Mouse (Mus musculus): Measurements from ENCODE around the gene Ppp1r21. TPM values are rescaled to one million over a fixed set of nuclear protein-coding genes. Genes with fewer than 3 reads are reported as not detected.

Gene Ppp1r21
- polyA plus RNA-seq, 1 experiment from 2014 or later, result 34.7 TPM

DNA sequence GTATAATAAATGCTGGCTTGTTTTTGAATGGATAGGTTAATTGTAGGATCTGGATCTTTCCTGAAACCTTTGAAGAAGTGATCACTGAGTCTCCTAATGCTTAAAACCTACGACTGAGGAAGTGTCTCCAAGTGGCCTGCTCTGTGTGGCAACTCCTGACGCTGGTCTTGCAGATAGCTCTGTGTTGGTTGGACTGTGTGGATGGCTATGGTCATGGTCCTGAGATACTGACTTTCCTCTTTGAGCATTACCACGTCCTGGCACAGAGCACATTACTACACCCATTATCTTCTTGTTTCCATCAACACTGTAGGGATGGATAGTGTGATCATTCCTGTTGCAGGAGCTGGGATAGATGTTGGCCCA, 13.5 kb downstream of the Ppp1r21 start:
- no peaks in the 10 kb centered on the region for H3K9me3 ChIP-seq (replicated peaks; ENCODE audit: control insufficient read depth, low read length)
- no peak overlapping the region for H3K4me3 ChIP-seq (ENCODE audit: low read depth, low read length)
- DNase-seq (ENCODE audit: low spot score), result no peak
- no peak overlapping the region for H3K9ac ChIP-seq (ENCODE audit: low read length)
- no peak overlapping the region for H3K4me2 ChIP-seq (ENCODE audit: low read length)
- peaks cover 22% of the 10 kb centered on the region for H3K36me3 ChIP-seq (ENCODE audit: control insufficient read depth, insufficient read depth, low read length)
- H3K27me3 ChIP-seq (replicated peaks; ENCODE audit: control insufficient read depth, insufficient read depth, low read length), result no peaks in the 10 kb centered on the region
- 81% methylated on average over 3 of the region's 3 CpGs for WGBS
- H3K4me1 ChIP-seq (ENCODE audit: control insufficient read depth, insufficient read depth, low read length), result no peaks in the 10 kb centered on the region
- ATAC-seq, result no peak
- no peak overlapping the region for H3K27ac ChIP-seq (ENCODE audit: low read depth, low read length)

DNA sequence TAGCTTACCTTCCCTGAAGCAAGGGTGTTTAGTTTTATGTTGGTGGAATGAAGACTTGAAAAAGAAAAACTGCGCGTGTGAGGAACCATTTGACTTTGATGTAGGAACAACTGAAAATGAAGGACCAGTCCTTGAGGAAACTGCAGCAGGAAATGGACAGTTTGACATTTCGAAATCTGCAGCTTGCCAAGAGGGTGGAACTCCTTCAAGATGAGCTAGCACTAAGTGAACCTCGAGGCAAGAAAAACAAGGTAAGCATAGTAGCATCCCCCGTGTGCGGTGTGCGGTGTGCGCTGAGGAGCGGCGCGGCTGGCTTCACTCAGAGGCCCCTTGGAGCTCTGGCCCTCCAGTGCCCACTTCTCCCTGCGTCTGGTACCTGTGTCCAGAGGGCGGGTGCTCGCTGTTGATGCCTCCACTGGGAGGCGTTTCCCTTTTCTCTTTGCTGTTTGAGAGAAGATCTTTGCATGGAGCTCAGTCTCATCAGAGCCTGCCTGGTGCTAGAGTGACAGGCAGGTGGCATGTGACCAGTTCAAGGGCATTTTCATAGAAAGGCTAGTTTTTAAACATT, 15.4 kb downstream of the Ppp1r21 start:
- ATAC-seq (no peak), DNase-seq (ENCODE audit: low spot score) (no peak)
- Histone ChIP-seq H3K27me3 (replicated peaks; ENCODE audit: control insufficient read depth, insufficient read depth, low read length) (no peaks in the 10 kb centered on the region), H3K4me3 (ENCODE audit: low read depth, low read length) (no peak overlapping the region), H3K27ac (ENCODE audit: low read depth, low read length) (no peak overlapping the region), H3K36me3 (ENCODE audit: control insufficient read depth, insufficient read depth, low read length) (peaks cover 32% of the 10 kb centered on the region), H3K4me1 (ENCODE audit: control insufficient read depth, insufficient read depth, low read length) (no peaks in the 10 kb centered on the region), H3K9me3 (replicated peaks; ENCODE audit: control insufficient read depth, low read length) (no peaks in the 10 kb centered on the region), H3K4me2 (ENCODE audit: low read length) (no peak overlapping the region), H3K9ac (ENCODE audit: low read length) (no peak overlapping the region)
- WGBS, result 93% methylated on average over 15 of the region's 15 CpGs

DNA sequence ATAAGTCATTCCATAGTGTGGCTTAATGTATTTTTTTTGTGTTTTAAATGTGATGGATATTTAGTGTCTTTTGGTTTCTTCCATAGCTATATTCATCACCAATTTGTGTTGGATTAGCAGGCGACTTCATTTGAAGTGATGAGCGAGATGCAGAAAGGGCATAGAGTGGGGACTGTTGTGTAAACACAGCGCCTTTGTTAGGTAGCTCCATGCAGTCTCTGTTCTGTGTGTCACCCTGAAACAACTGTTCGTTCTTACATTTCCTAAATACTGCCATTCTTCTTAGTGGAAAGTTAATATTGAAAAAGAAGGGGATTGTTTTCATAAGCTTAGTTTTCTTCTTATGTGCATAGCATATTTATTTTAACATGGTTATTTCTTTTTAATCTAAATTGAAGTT, 16.8 kb downstream of the Ppp1r21 start:
- 80% methylated on average over 4 of the region's 4 CpGs for WGBS
- ATAC-seq, result no peak
- no peak overlapping the region for H3K27ac ChIP-seq (ENCODE audit: low read depth, low read length)

DNA sequence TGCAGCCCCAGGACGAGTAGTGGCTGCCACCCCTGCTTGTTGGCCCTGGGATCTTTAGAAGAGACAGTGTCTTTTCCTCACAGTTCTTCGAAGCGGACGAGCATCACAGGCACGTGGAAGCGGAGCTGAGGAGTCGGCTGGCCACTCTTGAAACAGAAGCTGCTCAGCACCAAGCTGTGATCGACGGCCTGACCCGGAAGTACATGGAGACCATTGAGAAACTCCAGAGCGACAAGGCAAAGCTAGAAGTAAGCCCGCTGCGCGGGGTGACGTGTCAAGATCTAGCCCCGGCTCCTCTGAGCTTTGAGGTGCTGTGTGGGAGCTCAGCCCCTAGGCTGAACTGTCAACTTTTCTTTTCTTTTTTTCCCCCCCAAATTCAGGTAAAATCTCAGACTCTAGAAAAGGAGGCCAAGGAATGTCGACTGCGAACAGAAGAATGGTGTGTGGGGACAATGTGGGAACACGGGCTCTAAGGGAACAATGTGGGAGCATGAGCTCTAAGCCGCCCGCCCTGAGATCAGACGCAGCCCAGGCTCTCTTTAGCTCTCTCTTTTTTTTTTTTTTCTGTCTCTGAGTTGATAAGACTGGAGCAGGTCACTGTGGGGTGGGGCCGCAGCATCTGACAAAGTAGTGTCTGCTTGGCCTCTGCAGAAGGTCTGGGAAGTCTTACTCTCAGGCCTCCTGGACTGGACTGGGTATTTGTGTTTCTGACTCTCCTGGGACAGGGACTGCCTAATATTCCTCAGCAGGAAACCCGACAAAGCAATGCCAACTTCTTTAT, 19.7 kb downstream of the Ppp1r21 start:
- DNase-seq (ENCODE audit: low spot score) (no peak), ATAC-seq (no peak)
- Histone ChIP-seq H3K9me3 (replicated peaks; ENCODE audit: control insufficient read depth, low read length) (no peaks in the 10 kb centered on the region), H3K4me1 (ENCODE audit: control insufficient read depth, insufficient read depth, low read length) (no peaks in the 10 kb centered on the region), H3K27me3 (replicated peaks; ENCODE audit: control insufficient read depth, insufficient read depth, low read length) (no peaks in the 10 kb centered on the region), H3K4me2 (ENCODE audit: low read length) (no peak overlapping the region), H3K27ac (ENCODE audit: low read depth, low read length) (no peak overlapping the region), H3K9ac (ENCODE audit: low read length) (no peak overlapping the region), H3K4me3 (ENCODE audit: low read depth, low read length) (no peak overlapping the region), H3K36me3 (ENCODE audit: control insufficient read depth, insufficient read depth, low read length) (peaks cover 41% of the 10 kb centered on the region)
- WGBS, result 90% methylated on average over 24 of the region's 24 CpGs

More for the DNA sequence above, 16.8 kb downstream of the Ppp1r21 start:
- Histone ChIP-seq H3K9me3 (replicated peaks; ENCODE audit: control insufficient read depth, low read length) (no peaks in the 10 kb centered on the region), H3K4me2 (ENCODE audit: low read length) (no peak overlapping the region), H3K4me3 (ENCODE audit: low read depth, low read length) (no peak overlapping the region), H3K4me1 (ENCODE audit: control insufficient read depth, insufficient read depth, low read length) (no peaks in the 10 kb centered on the region), H3K36me3 (ENCODE audit: control insufficient read depth, insufficient read depth, low read length) (peaks cover 38% of the 10 kb centered on the region), H3K27me3 (replicated peaks; ENCODE audit: control insufficient read depth, insufficient read depth, low read length) (no peaks in the 10 kb centered on the region), H3K9ac (ENCODE audit: low read length) (no peak overlapping the region)
- no peak for DNase-seq (ENCODE audit: low spot score)

DNA sequence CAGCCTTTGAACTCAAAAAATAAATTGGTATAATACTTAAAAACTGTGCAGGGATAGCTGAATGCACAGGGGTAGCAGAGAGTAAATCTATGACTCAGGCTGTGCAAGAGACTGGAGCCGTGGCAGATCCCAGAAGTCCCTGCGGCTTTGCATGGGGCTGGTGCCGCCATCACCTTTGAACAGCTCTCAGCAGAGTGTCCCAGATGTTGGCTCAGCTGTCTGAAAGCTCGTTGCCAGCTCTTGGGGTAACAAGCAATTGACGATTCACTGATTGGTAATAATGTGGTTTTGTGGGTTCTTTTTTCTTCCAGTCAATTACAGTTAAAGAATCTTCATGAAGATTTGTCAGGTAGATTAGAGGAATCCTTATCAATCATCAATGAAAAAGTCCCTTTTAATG, 20.4 kb downstream of the Ppp1r21 start:
- Histone ChIP-seq H3K4me3 (ENCODE audit: low read depth, low read length) (no peak overlapping the region), H3K36me3 (ENCODE audit: control insufficient read depth, insufficient read depth, low read length) (peaks cover 44% of the 10 kb centered on the region), H3K27me3 (replicated peaks; ENCODE audit: control insufficient read depth, insufficient read depth, low read length) (no peaks in the 10 kb centered on the region), H3K4me2 (ENCODE audit: low read length) (no peak overlapping the region), H3K4me1 (ENCODE audit: control insufficient read depth, insufficient read depth, low read length) (no peaks in the 10 kb centered on the region), H3K9ac (ENCODE audit: low read length) (no peak overlapping the region), H3K27ac (ENCODE audit: low read depth, low read length) (no peak overlapping the region), H3K9me3 (replicated peaks; ENCODE audit: control insufficient read depth, low read length) (no peaks in the 10 kb centered on the region)
- WGBS, result 72% methylated on average over 5 of the region's 5 CpGs
- no peak for DNase-seq (ENCODE audit: low spot score)
- ATAC-seq, result no peak

DNA sequence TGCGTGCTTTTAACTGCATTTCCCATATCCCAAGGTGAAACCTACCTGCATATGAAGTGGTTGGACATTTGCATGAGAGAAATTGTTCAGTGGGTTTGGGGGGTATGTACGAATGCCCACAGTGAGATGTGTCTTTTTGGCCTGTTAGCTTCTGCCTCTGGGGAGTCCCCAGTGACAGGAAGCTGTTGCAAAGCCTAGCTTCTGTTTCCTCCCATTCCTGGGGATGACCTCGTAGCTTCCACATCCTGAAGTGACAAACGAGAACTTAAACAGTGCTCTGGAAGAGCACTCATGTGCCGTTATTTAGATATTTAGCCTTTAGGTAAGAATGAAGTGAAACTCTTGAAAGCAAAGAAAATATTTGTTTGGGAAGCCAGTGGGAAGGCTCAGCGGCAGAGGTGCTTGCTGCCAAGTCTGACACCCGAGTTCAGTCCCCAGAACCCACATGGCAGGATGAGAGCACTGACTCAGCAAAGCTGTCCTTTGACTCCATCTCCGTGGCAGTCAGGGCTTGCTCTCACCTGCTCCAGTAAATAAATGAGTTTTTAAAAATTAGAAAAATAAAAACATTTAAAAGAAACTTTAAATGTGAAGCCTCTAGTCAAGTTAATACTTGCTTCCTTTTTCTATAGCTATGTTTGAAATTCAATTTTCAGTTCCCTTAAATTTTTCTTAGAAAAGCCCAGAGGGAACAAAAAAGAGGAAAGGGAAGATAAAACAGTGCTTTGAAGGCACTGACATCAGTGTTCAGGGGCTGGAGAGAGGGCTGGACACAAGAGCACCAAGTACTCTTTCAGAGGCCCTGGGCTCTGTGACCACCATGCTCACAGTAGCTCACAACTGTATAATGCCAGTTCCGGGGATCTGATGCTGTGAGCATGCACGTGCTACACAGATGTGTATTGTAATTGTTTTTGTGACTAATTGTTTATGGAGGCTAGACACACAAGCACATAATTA, 21.3 kb downstream of the Ppp1r21 start:
- DNase-seq (ENCODE audit: low spot score) (no peak), ATAC-seq (no peak)
- Histone ChIP-seq H3K9ac (ENCODE audit: low read length) (no peak overlapping the region), H3K4me3 (ENCODE audit: low read depth, low read length) (no peak overlapping the region), H3K36me3 (ENCODE audit: control insufficient read depth, insufficient read depth, low read length) (peaks cover 48% of the 10 kb centered on the region), H3K4me1 (ENCODE audit: control insufficient read depth, insufficient read depth, low read length) (no peaks in the 10 kb centered on the region), H3K9me3 (replicated peaks; ENCODE audit: control insufficient read depth, low read length) (no peaks in the 10 kb centered on the region), H3K4me2 (ENCODE audit: low read length) (no peak overlapping the region), H3K27ac (ENCODE audit: low read depth, low read length) (no peak overlapping the region), H3K27me3 (replicated peaks; ENCODE audit: control insufficient read depth, insufficient read depth, low read length) (no peaks in the 10 kb centered on the region)
- WGBS, result 72% methylated on average over 10 of the region's 10 CpGs

DNA sequence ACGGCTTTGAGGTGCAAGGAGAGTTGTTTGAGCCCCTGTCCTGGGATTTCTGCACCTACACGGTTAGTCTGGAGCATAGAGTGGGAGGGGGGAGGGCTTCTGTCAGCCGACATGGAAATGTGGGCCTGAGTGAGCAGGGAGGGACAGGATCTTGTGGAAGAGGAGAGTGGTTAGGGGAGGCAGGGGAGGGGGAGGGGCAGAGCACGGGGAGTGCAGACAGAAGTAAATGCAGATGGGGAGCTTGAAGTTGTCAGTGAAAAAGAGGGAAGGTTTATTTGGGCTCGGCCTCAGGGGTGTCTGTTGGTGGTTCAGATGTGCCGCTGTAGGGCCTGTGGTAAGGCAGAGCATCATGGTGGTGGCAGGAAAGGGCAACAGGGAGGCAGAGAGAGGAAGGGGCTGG, 22.6 kb downstream of the Ppp1r21 start:
- H3K9ac ChIP-seq (ENCODE audit: low read length), result no peak overlapping the region
- no peak for DNase-seq (ENCODE audit: low spot score)
- H3K27ac ChIP-seq (ENCODE audit: low read depth, low read length), result no peak overlapping the region
- no peaks in the 10 kb centered on the region for H3K9me3 ChIP-seq (replicated peaks; ENCODE audit: control insufficient read depth, low read length)
- no peak for ATAC-seq
- H3K36me3 ChIP-seq (ENCODE audit: control insufficient read depth, insufficient read depth, low read length), result peaks cover 54% of the 10 kb centered on the region
- no peaks in the 10 kb centered on the region for H3K4me1 ChIP-seq (ENCODE audit: control insufficient read depth, insufficient read depth, low read length)
- no peak overlapping the region for H3K4me2 ChIP-seq (ENCODE audit: low read length)
- no peaks in the 10 kb centered on the region for H3K27me3 ChIP-seq (replicated peaks; ENCODE audit: control insufficient read depth, insufficient read depth, low read length)
- WGBS, result 36% methylated on average over 6 of the region's 6 CpGs
- no peak overlapping the region for H3K4me3 ChIP-seq (ENCODE audit: low read depth, low read length)

DNA sequence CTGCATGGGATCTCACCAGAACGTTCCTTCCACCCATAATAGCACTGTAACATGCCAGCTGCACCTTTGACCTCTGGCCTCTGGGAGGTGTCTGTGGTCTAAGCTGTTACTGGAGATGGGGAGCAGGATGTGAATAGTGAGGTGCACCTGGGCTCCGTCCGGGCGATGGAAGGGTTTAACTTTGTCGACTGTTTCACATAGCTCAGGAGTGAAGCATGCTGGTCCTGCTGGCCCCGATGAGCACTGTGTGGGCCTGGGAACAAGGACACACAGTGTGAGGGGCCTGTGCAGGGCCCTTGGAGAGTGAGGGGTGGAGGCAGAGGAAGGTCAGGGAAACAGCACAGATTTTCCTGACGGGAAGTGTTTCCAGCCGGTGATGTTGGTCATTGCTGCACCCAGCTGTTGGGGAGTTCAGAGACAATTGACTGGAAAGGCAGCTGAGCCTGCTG, 23.1 kb downstream of the Ppp1r21 start:
- Histone ChIP-seq H3K9me3 (replicated peaks; ENCODE audit: control insufficient read depth, low read length) (no peaks in the 10 kb centered on the region), H3K27me3 (replicated peaks; ENCODE audit: control insufficient read depth, insufficient read depth, low read length) (no peaks in the 10 kb centered on the region), H3K4me3 (ENCODE audit: low read depth, low read length) (no peak overlapping the region), H3K36me3 (ENCODE audit: control insufficient read depth, insufficient read depth, low read length) (peaks cover 49% of the 10 kb centered on the region), H3K4me1 (ENCODE audit: control insufficient read depth, insufficient read depth, low read length) (no peaks in the 10 kb centered on the region), H3K9ac (ENCODE audit: low read length) (no peak overlapping the region), H3K27ac (ENCODE audit: low read depth, low read length) (no peak overlapping the region), H3K4me2 (ENCODE audit: low read length) (no peak overlapping the region)
- no peak for ATAC-seq
- no peak for DNase-seq (ENCODE audit: low spot score)
- 55% methylated on average over 8 of the region's 8 CpGs for WGBS
